Comparison of ENCODE assay signal across 8 mouse cellular contexts in genomic region chr12:85287809-85288485, GRCm38 (mm10). TPM values are rescaled to one million over a fixed set of nuclear protein-coding genes. Genes with fewer than 3 reads are reported as not detected.
DNase-seq lines count a peak whose midpoint lies in the region; ATAC-seq and TF ChIP-seq lines count a peak whose summit lies in the region.

Gene Acyp1, minus strand, starts transcription at chr12:85288438.

- TF ChIP-seq POLR2A in brain, embryonic 14.5 days (IDR thresholded peaks at IDR 0.05; ENCODE audit: borderline replicate concordance, extremely low read depth, insufficient read depth, insufficient read length, poor library complexity, severe bottlenecking): no peak

- H3K4me2 ChIP-seq in intestine, embryonic 14.5 days (ENCODE audit: low read length): peak within 1 kb of the TSS; percentile 84
- H3K4me2 ChIP-seq in liver, embryonic 12.5 days: peak within 1 kb of the TSS; percentile 71
- peak within 1 kb of the TSS; percentile 88 for H3K4me2 ChIP-seq in neural tube, embryonic 12.5 days (replicated peaks)

- peak; percentile 73 for ATAC-seq in intestine, embryonic 14.5 days (replicated peaks; ENCODE audit: low FRiP score, low TSS enrichment, low read depth)
- ATAC-seq in liver, embryonic 12.5 days: peak; percentile 72
- ATAC-seq in neural tube, embryonic 12.5 days (ENCODE audit: low FRiP score, low read depth): peak; percentile 66; the same call in 1 of the 2 replicates

- WGBS in intestine, embryonic 14.5 days: 10% methylated on average over 21 of the region's 21 CpGs
- WGBS in liver, embryonic 12.5 days (ENCODE audit: insufficient replicate concordance): 16% methylated on average over 21 of the region's 21 CpGs
- 9% methylated on average over 21 of the region's 21 CpGs for WGBS in neural tube, embryonic 12.5 days

- H3K4me3 ChIP-seq in intestine, embryonic 14.5 days (ENCODE audit: low read depth, low read length): peak within 1 kb of the TSS; percentile 41
- peak within 1 kb of the TSS; percentile 62 for H3K4me3 ChIP-seq in liver, embryonic 12.5 days
- H3K4me3 ChIP-seq in neural tube, embryonic 12.5 days: peak within 1 kb of the TSS; percentile 53

- peak within 1 kb of the TSS; percentile 59 for H3K9ac ChIP-seq in intestine, embryonic 14.5 days (ENCODE audit: low read length)
- H3K9ac ChIP-seq in liver, embryonic 12.5 days: peak within 1 kb of the TSS; percentile 52
- H3K9ac ChIP-seq in neural tube, embryonic 12.5 days: peak within 1 kb of the TSS; percentile 38; the same call in 1 of the 2 replicates

- no peak for TF ChIP-seq CTCF in brain, embryonic 14.5 days (IDR thresholded peaks at IDR 0.05; ENCODE audit: borderline replicate concordance, extremely low read depth, insufficient read depth, insufficient read length)

- no peaks in the 10 kb centered on the region for H3K36me3 ChIP-seq in intestine, embryonic 14.5 days (ENCODE audit: control insufficient read depth, insufficient read depth, low read length)
- no peaks in the 10 kb centered on the region for H3K36me3 ChIP-seq in liver, embryonic 12.5 days
- H3K36me3 ChIP-seq in neural tube, embryonic 12.5 days: no peaks in the 10 kb centered on the region

- H3K27ac ChIP-seq in intestine, embryonic 14.5 days (ENCODE audit: low read depth): peak within 1 kb of the TSS; percentile 81
- peak within 1 kb of the TSS; percentile 7; the same call in 1 of the 2 replicates for H3K27ac ChIP-seq in liver, embryonic 12.5 days
- no peak within 1 kb of the TSS for H3K27ac ChIP-seq in neural tube, embryonic 12.5 days

- peaks cover 11% of the 10 kb centered on the region for H3K4me1 ChIP-seq in intestine, embryonic 14.5 days (replicated peaks; ENCODE audit: control insufficient read depth, insufficient read depth, low read length)
- H3K4me1 ChIP-seq in liver, embryonic 12.5 days: peaks cover 18% of the 10 kb centered on the region
- peaks cover 14% of the 10 kb centered on the region for H3K4me1 ChIP-seq in neural tube, embryonic 12.5 days

- no peak for DNase-seq in layer of hippocampus, adult 8-10 months (ENCODE audit: low spot score in 2 of 2)
- no peak for DNase-seq in layer of hippocampus, adult 9-11 months
- DNase-seq in brain, embryonic 14.5 days (ENCODE audit: low read depth): peak; percentile 28
- DNase-seq in gonadal fat pad, adult 2 months (ENCODE audit: low read depth): no peak
- peak; percentile 79 for DNase-seq in intestine, embryonic 14.5 days (ENCODE audit: low spot score)
- no peak for DNase-seq in embryo, embryonic 10 days (ENCODE audit: low spot score)

- H3K27me3 ChIP-seq in intestine, embryonic 14.5 days (replicated peaks; ENCODE audit: control insufficient read depth, insufficient read depth, low read length): no peaks in the 10 kb centered on the region
- peaks cover 40% of the 10 kb centered on the region for H3K27me3 ChIP-seq in liver, embryonic 12.5 days (replicated peaks)
- H3K27me3 ChIP-seq in neural tube, embryonic 12.5 days (replicated peaks): no peaks in the 10 kb centered on the region

- no peaks in the 10 kb centered on the region for H3K9me3 ChIP-seq in intestine, embryonic 14.5 days (ENCODE audit: control insufficient read depth, low read length)
- no peaks in the 10 kb centered on the region for H3K9me3 ChIP-seq in liver, embryonic 12.5 days (replicated peaks)
- H3K9me3 ChIP-seq in neural tube, embryonic 12.5 days: no peaks in the 10 kb centered on the region

RNA-seq across cellular contexts. Expression of gene Acyp1, which starts in this region (rescaled TPM):
- total RNA-seq in layer of hippocampus, adult 8-10 months (2022): 10 to 100 TPM; 22.7 to 37.1 (median 30.9) TPM
- polyA plus RNA-seq in brain, embryonic 14.5 days (2012; rRNA removed): 27.6 and 38.6 TPM in 2 replicates
- 13.3 and 15.9 TPM in 2 replicates for polyA plus RNA-seq in gonadal fat pad, adult 2 months (2012; rRNA removed)
- 52.7 and 53.5 TPM in 2 replicates for polyA plus RNA-seq in intestine, embryonic 14.5 days (2014; fragmentation: Nextera tagmentation; extraction: Ambion mirVana)
- polyA plus RNA-seq in liver, embryonic 12.5 days (2016; fragmentation: Nextera tagmentation; extraction: Ambion mirVana): 76.1 and 78.7 TPM in 2 replicates
- polyA plus RNA-seq in neural tube, embryonic 12.5 days (2016; fragmentation: Nextera tagmentation; extraction: Ambion mirVana): 67.1 TPM in 2 replicates

Comparison
In these comparisons a context has a peak if more than half of its experiments do, and no peak if none do; other contexts are left out.
1. DNase-seq: peak in brain, embryonic 14.5 days (single experiment) and intestine, embryonic 14.5 days (single experiment); none in layer of hippocampus, adult 8-10 months (0 of 2), layer of hippocampus, adult 9-11 months (single experiment), gonadal fat pad, adult 2 months (single experiment) and embryo, embryonic 10 days (single experiment).
2. Peak in every context shown above with its lines, with median percentiles within 50 percentile points of each other: ATAC-seq, H3K4me2 ChIP-seq, H3K4me3 ChIP-seq and H3K9ac ChIP-seq.